Mouse (Mus musculus) MEL (cell line): ENCODE measurements around the gene Dennd4c. TPM values are rescaled to one million over a fixed set of nuclear protein-coding genes. Genes with fewer than 3 reads are reported as not detected.

ENCODE experiments used
- DNase-seq: peaks from one replicate; pipeline ENCODE4 v3.0.0; 2011; ENCODE audit warnings: low read depth, low spot score
- H3K27ac ChIP-seq: 2 replicates; pipeline ENCODE4 v1.5.1; 2012; ENCODE audit warnings: low read depth, mild to moderate bottlenecking, control low read depth, low read length, moderate library complexity; ENCODE audit not compliant: control insufficient read depth
- H3K27me3 ChIP-seq, 2 experiments: fragments of 150-350 bp in 1 of 2; sonication (generic) in 1 of 2; 2 replicates each; pipeline ENCODE4 v1.6.1; 2012; ENCODE audit warnings: low read length in 2 of 2, mild to moderate bottlenecking in 2 of 2, improper control_type of control experiment in 1 of 2, moderate library complexity in 1 of 2; ENCODE audit not compliant: insufficient read depth in 2 of 2, control insufficient read depth in 1 of 2
- H3K36me3 ChIP-seq, 2 experiments: 2 replicates each; pipeline ENCODE4 v1.6.1; 2012 to 2014; ENCODE audit warnings: low read length in 2 of 2, improper control_type of control experiment in 1 of 2, inconsistent platforms in 1 of 2, mild to moderate bottlenecking in 1 of 2; ENCODE audit not compliant: insufficient read depth in 2 of 2, control insufficient read depth in 1 of 2
- H3K4me1 ChIP-seq, 2 experiments: fragments of 150-350 bp in 1 of 2; sonication (generic) in 1 of 2; 2 replicates each; pipeline ENCODE4 v1.6.1; 2012; ENCODE audit warnings: low read length in 2 of 2, improper control_type of control experiment in 1 of 2, mild to moderate bottlenecking in 1 of 2; ENCODE audit not compliant: insufficient read depth in 2 of 2, control insufficient read depth in 1 of 2
- H3K4me3 ChIP-seq, 2 experiments: fragments of 150-350 bp in 1 of 2; sonication (generic) in 1 of 2; 2 replicates each; pipeline ENCODE4 v1.5.1; 2012; ENCODE audit warnings: low read depth in 2 of 2, low read length in 2 of 2, mild to moderate bottlenecking in 2 of 2, moderate library complexity in 2 of 2, control low read depth in 1 of 2, improper control_type of control experiment in 1 of 2; ENCODE audit not compliant: control insufficient read depth in 1 of 2, insufficient read depth in 1 of 2
- H3K79me2 ChIP-seq: 2 replicates; pipeline ENCODE4 v1.6.1; 2012; ENCODE audit warnings: mild to moderate bottlenecking, low read length, moderate library complexity; ENCODE audit not compliant: control insufficient read depth, poor library complexity, insufficient read depth
- H3K9ac ChIP-seq: 2 replicates; pipeline ENCODE4 v1.6.1; 2012; ENCODE audit warnings: low read depth, mild to moderate bottlenecking, control low read depth, low read length, moderate library complexity; ENCODE audit not compliant: control insufficient read depth, poor library complexity, severe bottlenecking
- H3K9me3 ChIP-seq: fragments of 150-350 bp; sonication (generic); replicated peaks from 2 replicates; pipeline ENCODE4 v1.6.1; 2012; ENCODE audit warnings: mild to moderate bottlenecking, low read length, improper control_type of control experiment, moderate library complexity; ENCODE audit not compliant: insufficient read depth
- CHD1 ChIP-seq: IDR thresholded peaks from 2 replicates; pipeline ENCODE4 v1.6.1; 2012; ENCODE audit warnings: low read depth, mild to moderate bottlenecking, inconsistent platforms, low read length, improper control_type of control experiment
- ETS1 ChIP-seq: IDR thresholded peaks from 2 replicates; pipeline ENCODE4 v1.6.1; 2012; ENCODE audit warnings: low read depth, mild to moderate bottlenecking, inconsistent platforms, low read length, improper control_type of control experiment, moderate library complexity
- GATA1 ChIP-seq: IDR thresholded peaks from 2 replicates; pipeline ENCODE4 v1.6.1; 2011; ENCODE audit warnings: low read depth, low read length, improper control_type of control experiment
- HCFC1 ChIP-seq: IDR thresholded peaks from 2 replicates; pipeline ENCODE4 v1.6.1; 2012; ENCODE audit warnings: low read depth, mild to moderate bottlenecking, inconsistent platforms, low read length, improper control_type of control experiment, moderate library complexity
- MAX ChIP-seq: IDR thresholded peaks from 2 replicates; pipeline ENCODE4 v1.6.1; 2011; ENCODE audit warnings: low read length, improper control_type of control experiment
- MAZ ChIP-seq: IDR thresholded peaks from 2 replicates; pipeline ENCODE4 v1.6.1; 2012; ENCODE audit warnings: low read depth, mild to moderate bottlenecking, inconsistent platforms, low read length, improper control_type of control experiment
- MXI1 ChIP-seq: IDR thresholded peaks from 2 replicates; pipeline ENCODE4 v1.6.1; 2011; ENCODE audit warnings: mild to moderate bottlenecking, low read depth, low read length, improper control_type of control experiment
- MYB ChIP-seq: IDR thresholded peaks from 2 replicates; pipeline ENCODE4 v1.6.1; 2011; ENCODE audit warnings: mild to moderate bottlenecking, low read depth, low read length, improper control_type of control experiment
- MYC ChIP-seq: IDR thresholded peaks from 2 replicates; pipeline ENCODE4 v1.6.1; 2011; ENCODE audit warnings: low read depth, mild to moderate bottlenecking, low read length, improper control_type of control experiment, moderate library complexity
- POLR2A ChIP-seq, 2 experiments: IDR thresholded peaks; 2 replicates each; pipeline ENCODE4 v1.6.1; 2011 to 2012; ENCODE audit warnings: low read length in 2 of 2, mild to moderate bottlenecking in 2 of 2, control low read depth in 1 of 2, improper control_type of control experiment in 1 of 2, low read depth in 1 of 2, moderate library complexity in 1 of 2; ENCODE audit not compliant: control insufficient read depth in 1 of 2, insufficient read depth in 1 of 2, poor library complexity in 1 of 2
- POLR2AphosphoS2 ChIP-seq: IDR thresholded peaks from 2 replicates; pipeline ENCODE4 v1.6.1; 2011; ENCODE audit warnings: low read length, improper control_type of control experiment
- POLR2AphosphoS5 ChIP-seq: IDR thresholded peaks from 2 replicates; pipeline ENCODE4 v1.6.1; 2012; ENCODE audit warnings: low read depth, borderline replicate concordance, mild to moderate bottlenecking, inconsistent platforms, low read length, moderate library complexity, mixed read lengths
- RAD21 ChIP-seq: IDR thresholded peaks from 2 replicates; pipeline ENCODE4 v1.6.1; 2011; ENCODE audit warnings: mild to moderate bottlenecking, low read depth, low read length, improper control_type of control experiment
- SMC3 ChIP-seq: IDR thresholded peaks from 2 replicates; pipeline ENCODE4 v1.6.1; 2011; ENCODE audit warnings: low read depth, low read length, improper control_type of control experiment
- TAL1 ChIP-seq: IDR thresholded peaks from 2 replicates; pipeline ENCODE4 v1.6.1; 2012; ENCODE audit warnings: mild to moderate bottlenecking, inconsistent platforms, low read length, moderate library complexity, mixed read lengths
- TBP ChIP-seq: IDR thresholded peaks from 2 replicates; pipeline ENCODE4 v1.8.0; 2011; ENCODE audit warnings: low read depth, low read length, improper control_type of control experiment
- TCF12 ChIP-seq: IDR thresholded peaks from 2 replicates; pipeline ENCODE4 v1.6.1; 2014; ENCODE audit warnings: low read depth, mild to moderate bottlenecking, inconsistent platforms, low read length, improper control_type of control experiment, moderate library complexity
- USF1 ChIP-seq: IDR thresholded peaks from 2 replicates; pipeline ENCODE4 v1.6.1; 2014; ENCODE audit warnings: low read depth, mild to moderate bottlenecking, inconsistent platforms, low read length, improper control_type of control experiment, moderate library complexity
- ZC3H11A ChIP-seq: IDR thresholded peaks from 2 replicates; pipeline ENCODE4 v1.6.1; 2012; ENCODE audit warnings: low read depth, mild to moderate bottlenecking, inconsistent platforms, low read length, improper control_type of control experiment
- ZKSCAN1 ChIP-seq: IDR thresholded peaks from 2 replicates; pipeline ENCODE4 v1.6.1; 2012; ENCODE audit warnings: low read depth, mild to moderate bottlenecking, inconsistent platforms, low read length, improper control_type of control experiment, moderate library complexity
- ZMIZ1 ChIP-seq: IDR thresholded peaks from 2 replicates; pipeline ENCODE4 v1.6.1; 2012; ENCODE audit warnings: low read depth, mild to moderate bottlenecking, inconsistent platforms, low read length, improper control_type of control experiment, moderate library complexity
- ZNF384 ChIP-seq: IDR thresholded peaks from 2 replicates; pipeline ENCODE4 v1.6.1; 2012; ENCODE audit warnings: low read depth, mild to moderate bottlenecking, inconsistent platforms, low read length, improper control_type of control experiment
- polyA plus RNA-seq, 2 experiments: library from polyadenylated mRNA; stranded (reverse) in 1 of 2; unstranded in 1 of 2; fragments of >175 nt in 1 of 2; fragments of >200 nt in 1 of 2; gene quantifications; 2 replicates each; pipeline versions ENCODE4 v1.2.1 to v1.2.4; 2012; ENCODE audit warnings: low replicate concordance in 2 of 2, low read depth in 1 of 2; ENCODE audit not compliant: insufficient read length in 2 of 2, insufficient read depth in 1 of 2, missing spikeins in 1 of 2
- total RNA-seq: library from RNA; depleted of rRNA; stranded (reverse); fragments of 300-350 nt; gene quantifications from 2 replicates; pipeline ENCODE4 v1.2.3, GENCODE M21; 2012

The Dennd4c gene
- total and polyA plus RNA-seq, 3 experiments: 11.3 to 24.6 (median 15.5) TPM

DNA sequence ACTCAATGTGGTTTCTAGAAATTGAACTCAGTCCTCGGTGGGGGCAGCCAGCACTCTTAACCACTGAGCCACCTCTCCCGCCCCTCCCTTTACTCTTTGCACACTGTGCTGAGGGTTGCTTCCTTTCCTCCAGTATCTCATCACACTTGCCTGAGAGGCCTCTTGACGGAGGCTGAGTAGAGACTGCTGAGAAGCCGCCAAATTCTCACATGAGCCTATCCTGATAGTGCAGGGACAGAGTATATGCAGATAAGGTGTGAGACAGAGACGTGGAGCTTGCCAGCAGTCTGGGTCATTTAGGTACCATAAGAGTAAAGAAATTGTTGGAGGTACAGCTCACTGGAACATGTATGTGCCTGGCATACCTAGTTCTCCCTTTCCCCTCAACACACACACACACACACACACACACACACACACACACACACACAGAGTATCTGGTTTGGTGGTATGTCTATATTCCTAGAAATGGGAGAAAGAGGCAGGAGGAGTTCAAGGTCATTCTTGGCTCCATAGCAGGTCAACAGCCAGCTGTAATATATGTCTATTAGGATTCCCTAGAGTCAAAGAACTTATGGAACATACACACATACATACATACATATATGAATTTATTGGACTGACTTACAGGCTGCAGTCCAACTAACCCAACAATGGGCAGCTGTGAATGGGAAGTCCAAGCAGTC, 8.9 kb upstream of the Dennd4c start (continued):
- TF ChIP-seq POLR2AphosphoS2: peak; percentile 31; the same call in 1 of the 2 replicates
- TF ChIP-seq TCF12: peak; percentile 73
- TF ChIP-seq MYB: no peak
- peak; percentile 96 for TF ChIP-seq ZMIZ1
- no peak for TF ChIP-seq SMC3
- peak; percentile 37; the same call in 1 of the 2 replicates for TF ChIP-seq MXI1
- TF ChIP-seq POLR2A (IDR thresholded peaks at IDR 0.05; ENCODE audit: control insufficient read depth in 1 of 2, insufficient read depth in 1 of 2, low read depth in 1 of 2, low read length in 2 of 2, poor library complexity in 1 of 2): no peak; a peak in 1 of 4 replicates
- no peak for TF ChIP-seq RAD21
- peak; percentile 76 for TF ChIP-seq TBP
- TF ChIP-seq ZC3H11A: no peak
- peak; percentile 45; the same call in 1 of the 2 replicates for TF ChIP-seq HCFC1
- TF ChIP-seq USF1: peak; percentile 40; the same call in 1 of the 2 replicates
- no peak for TF ChIP-seq POLR2AphosphoS5
- TF ChIP-seq ZKSCAN1: no peak
- TF ChIP-seq MAZ: peak; percentile 48; the same call in 1 of the 2 replicates
- peak; percentile 42; the same call in 1 of the 2 replicates for TF ChIP-seq MYC
- no peak for TF ChIP-seq CHD1
- TF ChIP-seq ZNF384: no peak

DNA sequence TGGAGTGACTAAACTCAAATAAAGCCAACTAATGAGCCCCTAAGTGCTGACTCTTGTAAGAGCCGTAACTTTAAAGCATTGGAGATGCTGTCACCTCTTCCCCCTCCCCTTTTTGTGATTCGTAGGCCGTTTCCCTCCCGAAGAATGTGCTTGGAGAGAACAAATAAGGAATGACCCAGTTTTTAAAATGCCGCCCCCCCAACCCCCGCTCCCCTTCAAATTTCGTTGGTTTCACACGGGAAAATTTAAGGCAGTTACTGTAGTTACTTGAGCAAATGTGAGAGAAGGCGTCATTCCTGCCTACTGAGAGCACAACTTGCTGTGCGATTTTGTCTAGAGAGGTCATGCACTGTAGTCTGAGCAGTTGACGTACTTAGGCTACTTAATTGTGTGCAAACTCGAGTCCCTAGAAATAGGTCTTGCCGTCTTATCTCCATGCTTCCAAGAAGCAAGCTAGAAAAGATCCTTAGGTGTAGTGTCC, 1.0 kb downstream of the Dennd4c start:
- peaks cover 38% of the 10 kb centered on the region for H3K79me2 ChIP-seq
- no peaks in the 10 kb centered on the region for H3K9me3 ChIP-seq
- H3K27ac ChIP-seq: peak overlapping the region; percentile 40; the same call in 1 of the 2 replicates
- H3K27me3 ChIP-seq: no peaks in the 10 kb centered on the region
- H3K4me3 ChIP-seq: peak overlapping the region; percentile 60 to 73
- peaks cover 0 to 17% of the 10 kb centered on the region in 2 experiments; a peak in 2 of 4 replicates for H3K36me3 ChIP-seq
- peak; percentile 66 for DNase-seq
- TF ChIP-seq TBP (no peak), GATA1 (0 out of 2 replicates have a peak, but pooled peaks have one; percentile 12), POLR2AphosphoS2 (no peak), TAL1 (no peak), ZMIZ1 (no peak), MAX (no peak), ETS1 (no peak)
- peaks cover 2 to 11% of the 10 kb centered on the region in 2 experiments for H3K4me1 ChIP-seq
- H3K9ac ChIP-seq: peak overlapping the region; percentile 99
